In genomic region chr14:61603069-61603755, GRCm38 (mm10) we compare ENCODE assay signal across 15 mouse cellular contexts. TPM values are rescaled to one million over a fixed set of nuclear protein-coding genes. Genes with fewer than 3 reads are reported as not detected.
A peak's percentile ranks its signal among the peaks of the same experiment; 100 is the strongest.
DNase-seq lines count a peak whose midpoint lies in the region; ATAC-seq and TF ChIP-seq lines count a peak whose summit lies in the region.
"Had no signal": no experiment of that assay in that cellular context is flagged by ENCODE, and none has a peak within 500 bp of the region (broad histone marks: within the 10 kb centered on the region; RNA-seq: fewer than 3 reads in every experiment).

No protein-coding gene starts in this region.

- WGBS in midbrain, embryonic 11.5 days = 76% methylated on average over 8 of the region's 8 CpGs
- WGBS in midbrain, embryonic 15.5 days = 61% methylated on average over 8 of the region's 8 CpGs
- 64% methylated on average over 8 of the region's 8 CpGs for WGBS in olfactory bulb, adult 2 months
- 79% methylated on average over 8 of the region's 8 CpGs for WGBS in heart, adult 2 months

- no peaks in the 10 kb centered on the region for H3K27me3 ChIP-seq in midbrain, embryonic 11.5 days (ENCODE audit: control insufficient read depth, insufficient read depth, low read length)
- no peaks in the 10 kb centered on the region for H3K27me3 ChIP-seq in midbrain, embryonic 15.5 days (replicated peaks)
- no peaks in the 10 kb centered on the region for H3K27me3 ChIP-seq in heart, adult 2 months (ENCODE audit: control insufficient read depth, insufficient read depth, low read length)
- H3K27me3 ChIP-seq: embryonic facial prominence, embryonic 12.5 days; limb, embryonic 13.5 days had no signal

- H3K4me2 ChIP-seq in midbrain, embryonic 11.5 days = no peak overlapping the region
- H3K4me2 ChIP-seq in midbrain, embryonic 15.5 days = no peak overlapping the region
- H3K4me2 ChIP-seq: embryonic facial prominence, embryonic 12.5 days; limb, embryonic 13.5 days; lung, embryonic 14.5 days had no signal

- H3K4me1 ChIP-seq in midbrain, embryonic 11.5 days (ENCODE audit: control insufficient read depth, insufficient read depth, low read length) = peaks cover 3% of the 10 kb centered on the region; the same call in 1 of the 2 replicates
- H3K4me1 ChIP-seq in midbrain, embryonic 15.5 days = peaks cover 26% of the 10 kb centered on the region
- H3K4me1 ChIP-seq in olfactory bulb, adult 2 months (ENCODE audit: control insufficient read depth, insufficient read depth, low read length) = peaks cover 4% of the 10 kb centered on the region; the same call in 1 of the 2 replicates
- H3K4me1 ChIP-seq in heart, adult 2 months (ENCODE audit: control insufficient read depth, insufficient read depth, low read length) = peaks cover 4% of the 10 kb centered on the region

- no peak for TF ChIP-seq POLR2A in olfactory bulb, adult 2 months (IDR thresholded peaks at IDR 0.05; ENCODE audit: insufficient read depth, low read depth, low read length)
- no peak for TF ChIP-seq POLR2A in heart, adult 2 months (IDR thresholded peaks at IDR 0.05; ENCODE audit: insufficient read depth, low read depth, low read length)

- no peak for TF ChIP-seq CTCF in olfactory bulb, adult 2 months (IDR thresholded peaks at IDR 0.05; ENCODE audit: insufficient read depth, low read depth, low read length)
- no peak for TF ChIP-seq CTCF in heart, adult 2 months (IDR thresholded peaks at IDR 0.05)

- H3K4me3 ChIP-seq in midbrain, embryonic 11.5 days (ENCODE audit: low read depth, low read length) = no peak overlapping the region
- no peak overlapping the region for H3K4me3 ChIP-seq in midbrain, embryonic 15.5 days
- H3K4me3 ChIP-seq in olfactory bulb, adult 2 months (ENCODE audit: insufficient read depth, low read depth, low read length) = no peak overlapping the region
- H3K4me3 ChIP-seq in heart, adult 2 months = no peak overlapping the region
- H3K4me3 ChIP-seq: embryonic facial prominence, embryonic 12.5 days; limb, embryonic 13.5 days had no signal

- H3K27ac ChIP-seq in midbrain, embryonic 11.5 days (ENCODE audit: low read depth, low read length) = no peak overlapping the region
- H3K27ac ChIP-seq in midbrain, embryonic 15.5 days = no peak overlapping the region
- peak overlapping the region; percentile 15; the same call in 1 of the 2 replicates for H3K27ac ChIP-seq in olfactory bulb, adult 2 months (ENCODE audit: insufficient read depth, low read depth, low read length)
- H3K27ac ChIP-seq in heart, adult 2 months = no peak overlapping the region
- H3K27ac ChIP-seq: embryonic facial prominence, embryonic 12.5 days; limb, embryonic 13.5 days had no signal

- no peak for TF ChIP-seq EP300 in heart, adult 2 months (IDR thresholded peaks at IDR 0.05; ENCODE audit: insufficient read depth, low read depth, low read length)

- no peak overlapping the region for H3K9ac ChIP-seq in midbrain, embryonic 11.5 days (ENCODE audit: low read length)
- H3K9ac ChIP-seq in midbrain, embryonic 15.5 days = no peak overlapping the region
- H3K9ac ChIP-seq in heart, adult 2 months (ENCODE audit: low read depth, low read length) = no peak overlapping the region
- H3K9ac ChIP-seq: embryonic facial prominence, embryonic 12.5 days; limb, embryonic 13.5 days; lung, embryonic 14.5 days had no signal

- H3K9me3 ChIP-seq in midbrain, embryonic 11.5 days (ENCODE audit: control insufficient read depth, low read length) = no peaks in the 10 kb centered on the region
- H3K9me3 ChIP-seq in midbrain, embryonic 15.5 days = no peaks in the 10 kb centered on the region
- H3K9me3 ChIP-seq: embryonic facial prominence, embryonic 12.5 days; limb, embryonic 13.5 days had no signal

- ATAC-seq in midbrain, embryonic 11.5 days (ENCODE audit: low FRiP score) = 0 out of 2 replicates have a peak, but pooled peaks have one; percentile 68
- no peak for ATAC-seq in midbrain, embryonic 15.5 days (replicated peaks)

- H3K79me2 ChIP-seq in heart, adult 2 months (replicated peaks; ENCODE audit: control insufficient read depth, insufficient read depth, low read length) = no peaks in the 10 kb centered on the region

- intact Hi-C loops in heart, adult 2 months (cut with DNase I) = loop anchor here (5.0 kb wide), 1 partner anchor 79 kb away; no protein-coding TSS in a partner anchor

- no peaks in the 10 kb centered on the region for H3K36me3 ChIP-seq in midbrain, embryonic 11.5 days (ENCODE audit: control insufficient read depth, insufficient read depth, low read length)
- H3K36me3 ChIP-seq in midbrain, embryonic 15.5 days (replicated peaks) = peaks cover 29% of the 10 kb centered on the region
- H3K36me3 ChIP-seq in heart, adult 2 months (ENCODE audit: control insufficient read depth, insufficient read depth, low read length) = peaks cover 10% of the 10 kb centered on the region

- DNase-seq in embryo, embryonic 11 days = peak; percentile 26
- no peak for DNase-seq in embryo, embryonic 9.5 days (ENCODE audit: extremely low spot score)
- no peak for DNase-seq in midbrain, embryonic 11.5 days (ENCODE audit: low spot score, missing footprints)
- DNase-seq in brain, adult 2 months (ENCODE audit: low read depth, low spot score) = peak; percentile 84
- no peak for DNase-seq in layer of hippocampus, postnatal 10 days (ENCODE audit: low spot score in 2 of 2)
- DNase-seq in heart, adult 2 months = no peak
- DNase-seq: adrenal gland, postnatal 14 days; heart, adult 18-20 months; heart, postnatal 4 days; lung, embryonic 14.5 days; thymus, postnatal 14 days had no signal

RNA-seq across cellular contexts. Expression of gene Kcnrg, which starts 4.0 kb away (rescaled TPM):
- polyA plus RNA-seq in midbrain, embryonic 11.5 days (2014; fragmentation: Nextera tagmentation; extraction: Ambion mirVana) = 0.49 and 0.80 TPM in 2 replicates
- 3.1 and 3.6 TPM in 2 replicates for polyA plus RNA-seq in midbrain, embryonic 15.5 days (2015; fragmentation: Nextera tagmentation; extraction: Ambion mirVana)
- polyA plus RNA-seq in olfactory bulb, adult 2 months (2012; ENCODE audit: insufficient read depth, insufficient read length, low replicate concordance, missing spikeins) = not detected in 2 replicates
- 1 to 10 TPM; 1.4 to 1.5 TPM for total RNA-seq in layer of hippocampus, postnatal 10 days (2021)
- under 1 TPM in 1 of 2 experiments, not detected in 1; 0.13 TPM for total RNA-seq in heart, adult 2 months (2021)
- 0.09 and 0.51 TPM in 2 replicates for polyA plus RNA-seq in heart, adult 2 months (2012; rRNA removed)

RNA-seq across cellular contexts. Expression of gene Trim13, which starts 5.2 kb away (rescaled TPM):
- 28.7 and 30.6 TPM in 2 replicates for polyA plus RNA-seq in midbrain, embryonic 11.5 days (2014; fragmentation: Nextera tagmentation; extraction: Ambion mirVana)
- 41.5 and 43.5 TPM in 2 replicates for polyA plus RNA-seq in midbrain, embryonic 15.5 days (2015; fragmentation: Nextera tagmentation; extraction: Ambion mirVana)
- not detected in 2 replicates for polyA plus RNA-seq in olfactory bulb, adult 2 months (2012; ENCODE audit: insufficient read depth, insufficient read length, low replicate concordance, missing spikeins)
- total RNA-seq in layer of hippocampus, postnatal 10 days (2021) = 10 to 100 TPM; 14.5 to 18.6 TPM
- 1 to 10 TPM; 6.6 to 7.5 TPM for total RNA-seq in heart, adult 2 months (2021)
- 4.8 and 11.0 TPM in 2 replicates for polyA plus RNA-seq in heart, adult 2 months (2012; rRNA removed)

RNA-seq across cellular contexts. Expression of gene Spryd7, which starts 46.5 kb away (rescaled TPM):
- polyA plus RNA-seq in midbrain, embryonic 11.5 days (2014; fragmentation: Nextera tagmentation; extraction: Ambion mirVana) = 16.2 and 19.8 TPM in 2 replicates
- polyA plus RNA-seq in midbrain, embryonic 15.5 days (2015; fragmentation: Nextera tagmentation; extraction: Ambion mirVana) = 49.8 and 52.5 TPM in 2 replicates
- polyA plus RNA-seq in olfactory bulb, adult 2 months (2012; ENCODE audit: insufficient read depth, insufficient read length, low replicate concordance, missing spikeins) = not detected in 2 replicates
- 10 to 100 TPM; 40.1 to 41.8 TPM for total RNA-seq in layer of hippocampus, postnatal 10 days (2021)
- 10 to 100 TPM; 50.0 to 56.8 TPM for total RNA-seq in heart, adult 2 months (2021)
- 16.3 and 24.2 TPM in 2 replicates for polyA plus RNA-seq in heart, adult 2 months (2012; rRNA removed)

Comparison
In these comparisons a context has a peak if more than half of its experiments do, and no peak if none do; other contexts are left out.
1. DNase-seq: peak in embryo, embryonic 11 days (single experiment) and brain, adult 2 months (single experiment); none in embryo, embryonic 9.5 days (single experiment), midbrain, embryonic 11.5 days (single experiment), layer of hippocampus, postnatal 10 days (0 of 2) and heart, adult 2 months (0 of 2).